Mouse (Mus musculus) gastrocnemius, postnatal 14 days (tissue): ENCODE measurements around the gene Ctdspl. TPM values are rescaled to one million over a fixed set of nuclear protein-coding genes. Genes with fewer than 3 reads are reported as not detected.
A peak's percentile ranks its signal among the peaks of the same experiment; 100 is the strongest.

ENCODE experiments used
- DNase-seq: peaks from one replicate; pipeline ENCODE4 v3.0.0; 2021; ENCODE audit warnings: mixed read lengths
- intact Hi-C: fragments of 180-260 bp; cut with DNase I; formaldehyde crosslinking; loops from one replicate; pipeline ENCODE4 v1.15.1; 2025; ENCODE audit warnings: low total_unique reads
- total RNA-seq, 2 experiments: library from RNA; stranded (reverse); gene quantifications; 2 replicates each; pipeline ENCODE4 v1.2.3; 2021

Ctdspl gene
- total RNA-seq, 2 experiments from 2014 or later: 8.2 to 10.0 TPM

DNA sequence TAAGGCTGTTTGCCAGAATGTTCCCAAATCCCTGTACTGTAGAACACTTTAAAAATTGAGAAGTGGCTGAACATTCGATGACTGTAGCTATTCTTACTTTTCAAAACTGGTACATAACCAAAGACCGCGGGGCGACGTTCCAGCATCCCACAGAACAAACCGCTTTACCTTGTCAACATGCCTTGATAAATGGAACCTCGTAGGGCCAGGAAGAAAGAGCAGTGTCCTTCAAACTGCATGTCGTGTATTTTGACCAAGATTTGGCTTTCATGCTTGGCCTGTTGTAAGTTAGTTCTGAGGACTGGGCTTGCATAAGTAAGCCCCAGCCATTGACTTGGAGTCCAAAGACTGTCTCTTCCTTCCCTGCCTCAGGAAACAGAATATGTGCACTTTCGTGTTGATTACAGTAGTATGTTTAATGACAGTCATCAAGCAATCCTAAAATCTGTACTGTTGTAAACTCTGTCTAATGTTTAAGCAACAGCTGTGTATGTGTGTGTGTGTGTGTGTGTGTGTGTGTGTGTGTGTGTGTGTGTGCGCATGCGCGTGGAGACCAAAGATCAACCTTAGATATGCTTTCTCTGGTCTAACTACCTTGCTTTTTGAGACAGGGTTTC lies 14.4 kb downstream of the Ctdspl start:
- no peak for DNase-seq

DNA sequence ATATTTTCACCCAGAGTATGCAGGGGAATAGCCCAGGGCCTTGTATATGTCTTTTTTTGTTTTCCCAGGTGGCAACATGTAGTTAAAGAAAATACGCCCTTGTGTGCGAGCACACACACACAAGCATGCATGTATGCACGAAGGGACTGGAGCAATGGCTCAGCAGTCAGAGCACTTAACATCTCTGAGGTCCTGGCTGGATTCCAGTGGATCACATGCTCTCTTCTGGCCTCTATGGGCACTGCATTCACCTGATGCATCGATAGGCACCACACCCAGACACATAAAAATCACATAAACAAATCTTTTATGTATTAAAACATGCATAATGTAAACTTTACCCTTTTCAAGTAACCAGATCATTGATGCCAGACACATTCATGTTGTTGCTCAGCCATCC lies 15.8 kb downstream of the Ctdspl start:
- intact Hi-C loops: no loop called here
- DNase-seq: no peak

More for the DNA sequence above, 14.4 kb downstream of the Ctdspl start:
- intact Hi-C loops: no loop called here

DNA sequence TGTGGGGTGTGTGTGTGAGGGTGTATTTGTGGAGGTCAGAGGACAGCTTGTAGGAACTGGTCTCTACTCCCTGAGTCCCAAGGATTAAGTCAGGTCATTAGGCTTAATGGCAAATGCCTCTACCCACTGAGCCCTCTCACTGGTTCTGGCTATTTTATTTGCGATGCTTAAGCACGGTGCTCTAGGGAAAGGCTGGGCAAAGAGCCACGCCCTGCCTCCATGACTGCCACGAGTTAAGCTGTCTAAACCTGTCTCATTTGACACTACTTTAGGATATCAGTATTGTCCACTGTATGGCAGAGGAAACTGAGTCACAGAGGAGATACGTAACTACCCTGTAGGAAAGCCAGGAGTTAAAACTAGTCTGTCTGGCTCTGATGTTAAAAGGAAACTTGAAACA lies 17.7 kb downstream of the Ctdspl start:
- intact Hi-C loops: no loop called here

DNA sequence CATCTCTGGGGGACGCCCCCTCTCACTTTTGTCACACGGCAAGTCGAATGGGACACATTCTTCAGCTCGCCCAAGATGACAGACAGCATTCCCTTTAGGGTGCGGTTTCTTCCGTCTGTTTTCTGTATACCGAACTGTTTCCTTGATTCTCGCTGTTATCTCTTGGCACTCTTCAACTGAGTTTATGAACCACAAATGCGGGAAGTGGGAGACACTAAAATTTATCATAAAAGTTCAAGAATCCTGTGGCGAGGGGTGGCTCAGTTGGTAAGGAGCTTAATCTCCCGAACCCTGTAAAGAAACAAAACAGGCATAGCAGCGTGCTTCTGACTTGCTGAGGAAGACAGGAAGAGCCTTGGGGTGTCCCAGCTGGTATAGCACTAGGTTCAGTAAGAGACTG lies 18.1 kb downstream of the Ctdspl start:
- no peak for DNase-seq
- intact Hi-C loops: no loop called here

More for the DNA sequence above, 17.7 kb downstream of the Ctdspl start:
- no peak for DNase-seq

DNA sequence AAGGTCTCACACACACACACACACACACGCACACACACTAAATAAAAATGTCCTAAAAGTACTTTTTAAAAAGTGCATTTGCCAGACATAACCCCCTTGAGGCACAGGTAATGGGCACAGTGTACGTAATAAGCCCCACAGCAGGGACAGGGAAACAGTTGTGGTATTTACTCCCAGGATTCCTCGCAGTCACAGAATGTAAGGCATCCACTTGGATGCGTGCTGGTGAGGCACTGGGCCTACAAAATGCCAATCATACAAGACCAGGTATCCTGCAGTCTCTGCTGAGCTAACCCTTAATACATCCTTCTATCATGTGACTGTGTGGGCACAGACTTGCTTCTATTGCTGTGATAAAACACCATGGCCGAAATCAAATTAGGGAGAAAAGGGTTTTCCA lies 22.2 kb downstream of the Ctdspl start:
- intact Hi-C loops: no loop called here
- no peak for DNase-seq

DNA sequence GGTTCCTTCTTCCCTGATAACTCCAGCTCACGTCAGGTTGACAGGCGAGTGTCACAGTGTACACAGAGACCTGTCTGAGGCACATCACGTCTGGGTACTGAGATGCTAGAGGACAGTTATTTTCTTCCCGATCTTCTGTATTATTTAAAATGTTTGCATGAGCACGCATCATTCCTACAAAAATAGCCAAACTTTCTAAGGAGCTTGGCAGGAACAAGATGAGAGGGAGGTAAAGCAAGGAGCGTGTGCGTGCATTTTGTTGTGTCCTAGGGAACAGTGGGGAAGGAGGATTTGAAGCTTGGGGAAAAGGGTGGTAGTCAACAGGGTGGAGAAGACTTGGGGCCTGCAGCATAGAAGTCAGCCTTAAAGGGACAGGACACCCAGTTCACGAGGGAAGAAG lies 22.9 kb downstream of the Ctdspl start:
- no peak for DNase-seq
- intact Hi-C loops: no loop called here

DNA sequence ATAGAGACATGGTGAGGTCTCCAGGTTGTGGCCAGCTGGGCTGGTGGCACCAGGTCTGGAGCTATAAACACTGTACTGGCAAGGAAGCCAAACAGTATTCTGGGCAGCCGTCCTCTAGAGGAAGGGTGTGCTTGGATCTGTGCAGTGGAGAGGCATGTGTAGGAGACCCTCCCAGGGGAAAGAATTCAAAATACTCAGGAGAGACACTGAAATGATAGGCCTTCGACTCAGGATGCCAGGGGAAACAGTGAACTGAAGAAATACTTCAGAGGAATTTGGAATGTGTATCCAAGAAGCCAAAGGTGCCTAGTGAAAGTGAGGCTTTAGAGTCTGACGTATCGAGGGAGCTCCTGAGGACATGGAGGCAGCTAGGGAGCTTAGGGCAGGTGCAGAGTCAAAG lies 23.4 kb downstream of the Ctdspl start:
- no peak for DNase-seq
- intact Hi-C loops: no loop called here

DNA sequence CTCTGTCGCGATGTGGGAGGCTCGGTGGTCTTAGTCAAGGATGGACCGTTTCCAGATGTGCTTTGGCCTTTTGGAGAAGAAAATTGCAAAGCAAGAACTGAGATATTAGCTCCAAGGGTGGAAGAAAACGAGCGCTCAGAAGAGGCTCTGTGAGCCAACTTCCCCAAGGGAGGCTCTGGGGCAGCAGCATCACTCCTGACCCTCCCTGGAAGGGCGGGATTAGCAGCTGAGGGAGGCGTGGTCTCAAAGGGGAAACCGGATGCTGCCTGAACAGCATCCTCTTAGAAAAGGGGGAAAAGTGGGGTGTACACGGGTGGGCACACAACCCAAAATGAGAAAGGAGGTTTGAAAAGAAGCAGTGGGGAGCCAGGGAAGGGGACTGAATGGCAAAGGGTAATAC lies 23.8 kb downstream of the Ctdspl start:
- no peak for DNase-seq
- intact Hi-C loops: no loop called here

DNA sequence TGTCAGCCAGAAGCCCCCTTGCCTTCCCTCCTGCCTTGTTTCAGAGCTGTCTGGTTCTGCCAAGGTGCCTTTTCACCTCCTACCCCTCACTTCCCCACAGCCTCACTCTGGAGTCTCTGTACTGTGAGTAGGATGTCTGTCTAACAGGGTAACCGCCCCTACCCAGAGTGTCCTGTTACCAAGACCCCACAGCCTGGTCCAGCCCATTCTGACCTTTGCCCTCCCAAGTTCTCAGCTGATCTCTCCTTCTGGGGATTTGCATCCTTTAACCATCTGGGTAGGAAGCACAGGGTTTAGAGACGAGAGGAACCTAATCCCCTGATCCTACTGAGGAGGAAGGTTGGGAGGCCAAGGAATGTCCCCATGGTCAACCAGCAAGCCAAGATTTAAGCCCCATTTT lies 24.5 kb downstream of the Ctdspl start:
- no peak for DNase-seq
- intact Hi-C loops: no loop called here

DNA sequence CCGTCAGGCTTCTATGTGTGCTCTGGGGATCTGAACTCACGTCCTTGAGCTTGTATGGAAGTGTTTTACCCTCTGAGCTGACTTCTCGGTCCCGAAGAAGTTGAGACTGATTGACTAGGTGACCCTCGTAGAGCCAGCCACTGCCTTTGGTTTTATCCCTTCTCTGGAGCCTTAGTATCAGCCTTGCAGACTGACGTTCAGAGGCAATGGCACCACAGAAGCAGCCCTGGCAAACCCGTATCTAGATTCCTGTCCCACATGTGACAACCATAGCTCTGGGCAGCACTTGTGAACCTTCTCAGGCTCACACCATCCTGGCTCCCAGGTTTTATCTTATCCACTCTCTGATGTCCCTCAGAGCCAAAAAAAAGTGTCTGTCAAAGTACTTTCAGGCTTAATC lies 25.1 kb downstream of the Ctdspl start:
- intact Hi-C loops: no loop called here
- DNase-seq: no peak

DNA sequence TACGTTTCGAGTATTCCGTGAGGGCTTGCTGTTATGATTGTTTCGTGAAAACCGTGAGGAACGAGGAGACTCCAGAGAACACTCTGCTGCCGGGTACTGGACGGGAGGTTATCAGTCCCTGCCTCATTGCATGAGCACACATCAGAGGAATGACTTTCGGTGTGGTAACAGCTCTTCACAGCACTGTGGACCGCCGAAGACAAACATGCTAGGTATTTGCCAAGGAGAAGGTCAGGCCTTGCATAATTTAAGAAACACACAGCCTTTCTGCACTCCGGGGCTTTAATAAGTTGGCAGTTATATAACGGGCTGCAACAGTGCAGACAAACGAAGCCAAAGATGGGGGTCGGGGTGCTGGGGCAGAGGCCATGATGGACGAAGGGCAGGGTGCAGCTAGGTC lies 25.9 kb downstream of the Ctdspl start:
- no peak for DNase-seq

DNA sequence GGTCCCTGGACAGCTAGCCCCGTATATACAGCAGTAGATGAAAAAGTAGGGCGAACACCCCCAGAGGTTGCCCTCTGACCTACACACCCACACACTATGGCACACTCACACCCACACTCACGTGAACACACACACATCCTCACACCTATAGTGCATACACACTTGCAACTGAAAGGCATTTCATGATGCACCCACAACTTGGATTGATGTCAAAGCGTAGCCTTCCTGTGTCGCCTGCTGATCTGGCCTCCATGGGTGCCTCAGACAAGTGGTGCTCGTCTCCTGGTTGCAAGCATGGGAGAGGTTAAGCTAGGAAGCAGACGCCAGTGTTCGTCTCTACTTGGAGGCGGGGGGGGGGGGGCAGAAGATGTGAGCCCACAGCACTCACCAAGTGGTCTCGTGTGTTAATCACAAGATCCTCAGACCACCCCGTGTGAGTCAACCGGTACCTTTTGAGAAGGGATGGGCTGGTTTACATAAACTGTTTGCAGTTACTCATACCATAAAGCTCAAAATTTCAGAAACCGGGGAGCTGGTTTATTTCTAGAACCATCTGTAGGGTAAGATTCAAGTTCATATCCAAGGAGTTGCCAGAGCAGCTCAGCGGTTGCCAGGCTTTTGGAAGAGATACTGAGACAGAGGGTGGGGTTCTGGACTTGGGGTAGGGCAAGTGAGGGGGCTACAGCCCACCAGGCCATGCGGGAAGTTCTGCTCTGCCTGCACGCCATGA lies 27.4 kb downstream of the Ctdspl start:
- no peak for DNase-seq
- intact Hi-C loops: no loop called here

More for the DNA sequence above, 25.9 kb downstream of the Ctdspl start:
- intact Hi-C loops: no loop called here

DNA sequence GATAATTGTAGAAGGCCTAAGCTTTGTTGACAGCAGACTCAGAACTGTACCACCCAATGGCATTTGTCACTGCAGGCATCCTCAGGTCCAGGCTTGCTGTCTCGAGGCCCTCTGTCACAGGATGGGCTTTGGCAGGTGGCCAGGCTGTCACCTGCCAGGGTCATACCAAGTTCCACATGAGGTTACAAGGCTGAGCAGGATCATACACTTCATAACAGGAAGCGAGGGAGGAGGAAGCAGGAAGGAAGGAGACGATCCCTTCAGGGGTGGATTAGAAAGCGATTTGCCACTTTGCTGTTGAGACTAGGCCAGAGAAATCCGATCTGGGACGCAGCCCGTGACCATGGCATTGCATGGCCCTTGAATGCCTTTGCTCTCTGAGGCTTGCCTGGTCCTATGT lies 32.5 kb downstream of the Ctdspl start:
- intact Hi-C loops: no loop called here
- no peak for DNase-seq

DNA sequence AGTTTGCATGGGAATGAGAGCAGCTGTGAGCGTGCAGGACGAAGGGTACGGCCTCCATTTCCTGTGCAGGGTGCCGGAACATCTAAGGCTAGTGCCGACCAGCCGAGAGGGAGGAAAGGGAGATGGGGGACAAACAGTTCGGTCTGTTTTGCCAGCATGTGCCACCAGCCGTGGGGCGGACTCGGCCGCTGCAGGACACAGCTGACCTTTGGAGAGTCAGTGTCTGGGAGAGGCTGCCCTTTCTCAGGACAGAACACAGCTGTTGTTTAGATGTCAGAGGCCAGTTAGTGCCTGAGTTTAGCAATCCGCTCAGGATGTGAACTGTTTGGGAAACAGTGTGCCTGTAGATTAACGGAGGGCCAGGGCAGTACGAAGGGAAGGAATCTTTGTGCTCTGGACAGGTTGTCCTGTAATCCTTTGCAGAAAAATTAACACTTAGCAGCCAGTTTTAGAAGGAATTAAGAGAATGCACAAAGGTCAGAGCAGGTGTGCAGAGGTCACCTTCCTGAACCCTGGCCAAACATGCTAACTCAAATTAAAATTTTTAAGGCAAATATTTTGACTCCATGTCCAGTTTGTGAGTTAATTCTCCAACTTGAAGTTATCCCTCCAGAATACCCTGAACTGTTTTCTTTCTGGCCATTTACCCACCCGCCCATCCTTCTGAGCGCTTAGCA lies 34.3 kb downstream of the Ctdspl start:
- peak; percentile 63 for DNase-seq
- intact Hi-C loops: no loop called here

DNA sequence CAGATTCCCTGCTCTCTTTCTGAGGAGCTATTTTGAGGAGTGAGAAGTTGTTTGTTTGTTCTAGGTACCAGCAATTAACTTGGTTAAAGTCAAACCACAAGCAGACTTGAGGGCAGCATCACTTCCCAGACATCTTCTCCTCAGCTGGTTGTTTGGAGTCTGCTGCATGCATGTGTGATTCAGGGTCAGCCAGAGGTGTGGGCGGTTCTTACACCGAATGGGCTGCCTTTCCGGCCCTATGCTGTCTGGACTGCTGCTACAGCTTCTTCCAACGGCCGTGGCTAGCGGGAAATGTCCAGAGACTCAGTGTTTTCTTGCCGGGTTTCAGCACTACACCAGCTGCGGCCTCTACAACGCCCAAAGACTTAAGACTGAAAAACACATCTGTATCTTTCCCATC lies 36.9 kb downstream of the Ctdspl start:
- intact Hi-C loops: no loop called here
- no peak for DNase-seq

DNA sequence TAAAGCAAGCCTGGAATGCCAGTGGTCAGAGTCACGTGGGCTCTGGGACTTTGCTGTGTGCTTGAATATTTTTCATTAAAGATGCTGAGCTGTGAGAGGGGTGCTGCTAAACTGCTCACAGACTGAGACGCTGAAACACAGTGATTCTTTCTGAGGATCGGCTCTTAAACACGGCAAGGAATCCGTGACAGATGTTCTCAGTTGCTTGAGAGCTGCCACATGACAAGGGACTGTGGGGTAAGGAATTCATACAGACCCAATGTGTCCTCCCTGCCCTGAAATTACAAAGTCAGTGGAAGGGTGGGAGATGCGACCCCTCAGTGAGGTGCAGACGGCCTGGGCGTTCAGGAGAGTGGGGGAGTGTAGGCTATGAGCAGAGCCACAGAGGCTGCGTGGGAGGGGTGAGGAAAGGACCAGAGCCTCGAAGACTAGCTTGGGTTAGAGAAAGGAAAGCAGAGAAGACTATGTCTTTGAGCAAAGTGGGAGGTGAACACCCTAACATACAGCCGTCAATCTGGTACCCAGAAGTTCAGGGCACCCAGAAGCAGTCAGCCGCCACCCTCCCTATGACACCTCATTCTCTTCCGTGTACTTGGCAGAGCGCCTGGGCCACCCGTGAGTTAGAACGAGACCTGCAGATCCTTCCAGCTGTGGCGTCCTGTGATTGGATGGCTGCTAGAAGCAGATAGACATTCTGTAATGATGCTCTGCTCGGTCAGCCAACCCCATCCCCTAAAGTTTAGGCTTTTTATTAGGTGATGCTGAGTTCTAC lies 38.2 kb downstream of the Ctdspl start:
- intact Hi-C loops: no loop called here
- no peak for DNase-seq

DNA sequence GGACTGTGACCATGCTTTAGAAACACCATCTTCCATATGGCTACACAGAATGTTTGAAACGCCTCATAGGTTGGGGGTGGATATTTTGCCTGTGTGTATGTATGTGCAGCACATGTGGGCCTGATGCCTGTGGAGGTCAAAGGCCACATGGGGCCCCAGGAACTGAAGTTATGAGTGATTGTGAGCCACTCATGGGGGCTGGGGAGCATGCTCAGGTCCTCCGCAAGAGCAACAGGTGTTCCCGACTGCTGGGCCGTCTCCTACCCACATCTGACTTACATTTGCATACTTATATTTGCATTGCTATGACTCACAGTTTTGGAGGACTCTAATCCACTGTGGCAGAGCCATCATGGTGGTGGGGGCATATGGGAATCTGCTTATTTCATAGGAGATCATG lies 43.6 kb downstream of the Ctdspl start:
- intact Hi-C loops: no loop called here
- DNase-seq: no peak

DNA sequence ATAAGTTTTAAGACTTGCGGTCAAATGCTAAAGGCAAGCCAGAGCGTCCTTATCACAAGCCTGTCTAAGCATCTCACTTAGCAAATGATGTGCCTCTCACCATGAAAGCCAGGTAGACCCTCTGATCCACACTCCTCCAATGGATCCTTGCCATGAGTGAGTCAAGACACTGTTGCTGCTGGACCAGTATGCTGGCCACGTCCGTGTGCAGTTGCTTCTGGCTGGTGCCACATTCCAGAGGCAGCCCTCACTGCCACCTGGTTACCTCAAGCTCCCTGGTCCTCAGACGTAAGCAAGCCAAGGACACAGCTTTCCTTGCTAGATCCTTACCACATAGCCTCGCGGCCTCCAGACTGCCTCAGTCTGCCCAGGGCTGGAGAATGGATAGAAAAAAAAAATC lies 46.8 kb downstream of the Ctdspl start:
- intact Hi-C loops: no loop called here
- DNase-seq: no peak

DNA sequence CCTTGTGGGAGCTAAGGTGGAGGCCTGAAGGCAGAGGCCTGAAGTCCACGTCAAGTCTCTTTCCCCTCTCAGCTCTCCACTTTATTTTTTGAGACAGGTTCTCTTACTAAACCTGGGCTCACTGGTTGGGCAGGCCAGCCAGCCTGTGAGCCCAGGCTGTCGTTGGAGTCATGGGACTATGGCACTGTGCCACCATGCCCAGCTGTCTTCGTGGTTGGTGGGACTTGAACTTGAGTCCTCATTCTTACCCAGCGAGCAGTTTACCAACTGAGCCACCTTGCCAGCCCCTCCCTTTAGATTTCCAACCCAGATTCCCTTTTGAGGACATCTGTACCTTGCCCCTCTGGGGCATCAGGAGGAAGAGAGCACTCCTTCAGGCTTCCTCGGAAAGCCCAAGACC lies 47.3 kb downstream of the Ctdspl start:
- intact Hi-C loops: no loop called here
- DNase-seq: no peak

DNA sequence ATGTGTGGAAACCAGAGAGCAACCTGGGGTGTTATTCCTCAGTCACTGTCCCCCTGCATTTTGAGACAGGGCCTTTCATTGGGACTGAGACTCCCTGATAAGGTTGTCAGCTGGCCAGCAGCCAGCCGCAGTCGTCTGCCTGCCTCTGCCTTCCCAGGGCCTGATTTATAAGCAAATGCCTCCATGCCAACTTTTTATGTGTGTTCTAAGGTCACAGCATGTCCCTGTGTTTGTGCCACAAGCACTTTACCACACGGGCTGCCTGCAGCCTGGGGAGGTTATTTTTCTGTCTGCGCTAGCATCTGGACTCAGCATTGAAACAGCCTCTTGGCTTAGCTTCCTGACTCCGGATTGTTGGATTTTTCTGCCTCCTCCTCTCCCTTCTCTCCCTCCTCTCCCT lies 47.9 kb downstream of the Ctdspl start:
- intact Hi-C loops: no loop called here
- DNase-seq: no peak
